Mouse (Mus musculus) CH12.LX (cell line): Measurements from ENCODE around the gene Fam102b. TPM values are rescaled to one million over a fixed set of nuclear protein-coding genes. Genes with fewer than 3 reads are reported as not detected.

Experiments
- DNase-seq: peaks from one replicate; pipeline ENCODE4 v3.0.0-alpha.2; 2013; ENCODE audit errors: extremely low read depth
- H3K27ac ChIP-seq: 2 replicates; pipeline ENCODE4 v1.5.1; 2012; ENCODE audit warnings: low read depth, mild to moderate bottlenecking, control low read depth, moderate library complexity; ENCODE audit not compliant: insufficient read depth
- H3K27me3 ChIP-seq: replicated peaks from 2 replicates; pipeline ENCODE3; 2012; ENCODE audit warnings: inconsistent platforms
- H3K36me3 ChIP-seq, 2 experiments: replicated peaks in 1 of 2; 2 replicates each; pipeline versions ENCODE3 to v1.6.1; 2012; ENCODE audit warnings: inconsistent platforms in 1 of 2, low read length in 1 of 2, mild to moderate bottlenecking in 1 of 2, mixed read lengths in 1 of 2, moderate library complexity in 1 of 2; ENCODE audit not compliant: control insufficient read depth in 1 of 2, insufficient read depth in 1 of 2
- H3K4me1 ChIP-seq, 2 experiments: 2 replicates each; pipeline ENCODE4 v1.6.1; 2012; ENCODE audit warnings: inconsistent platforms in 1 of 2, moderate library complexity in 1 of 2; ENCODE audit not compliant: insufficient read depth in 2 of 2, control insufficient read depth in 1 of 2
- H3K4me2 ChIP-seq: 2 replicates; pipeline ENCODE4 v1.6.1; 2012; ENCODE audit warnings: low read depth, mild to moderate bottlenecking, control low read depth; ENCODE audit not compliant: poor library complexity, insufficient read depth, severe bottlenecking
- H3K4me3 ChIP-seq, 3 experiments: fragments of 150-350 bp in 1 of 3; sonication (generic) in 1 of 3; replicated peaks in 1 of 3; 2 replicates each; pipeline versions ENCODE3 to v1.5.1; 2011 to 2012; ENCODE audit warnings: low read depth in 2 of 3, low read length in 2 of 3, mild to moderate bottlenecking in 2 of 3, moderate library complexity in 2 of 3, control low read depth in 1 of 3, improper control_type of control experiment in 1 of 3, inconsistent platforms in 1 of 3, mixed read lengths in 1 of 3; ENCODE audit not compliant: poor library complexity in 1 of 3
- H3K79me2 ChIP-seq: replicated peaks from 2 replicates; pipeline ENCODE4 v1.6.1; 2012; ENCODE audit warnings: mild to moderate bottlenecking, moderate library complexity; ENCODE audit not compliant: control insufficient read depth, poor library complexity, insufficient read depth, severe bottlenecking; ENCODE audit errors: extremely low read depth
- H3K9ac ChIP-seq: 2 replicates; pipeline ENCODE4 v1.6.1; 2012; ENCODE audit warnings: low read depth, mild to moderate bottlenecking, control low read depth, moderate library complexity; ENCODE audit not compliant: insufficient read depth
- H3K9me3 ChIP-seq: replicated peaks from 2 replicates; pipeline ENCODE3; 2012; ENCODE audit warnings: low read length, inconsistent platforms, mixed read lengths
- E2F4 ChIP-seq: IDR thresholded peaks from 2 replicates; pipeline ENCODE4 v1.6.1; 2011; ENCODE audit warnings: low read depth, low read length, improper control_type of control experiment; ENCODE audit not compliant: insufficient replicate concordance
- GABPA ChIP-seq: IDR thresholded peaks from 2 replicates; pipeline ENCODE4 v1.6.1; 2012; ENCODE audit warnings: low read depth, low read length, improper control_type of control experiment, inconsistent platforms; ENCODE audit not compliant: insufficient replicate concordance
- MAFK ChIP-seq: IDR thresholded peaks from 2 replicates; pipeline ENCODE4 v1.6.1; 2011; ENCODE audit warnings: low read length, improper control_type of control experiment; ENCODE audit not compliant: insufficient replicate concordance
- MAX ChIP-seq: IDR thresholded peaks from 2 replicates; pipeline ENCODE4 v1.6.1; 2011; ENCODE audit warnings: low read length, improper control_type of control experiment
- MEF2A ChIP-seq: IDR thresholded peaks from 2 replicates; pipeline ENCODE4 v1.6.1; 2014; ENCODE audit warnings: low read depth, mild to moderate bottlenecking, inconsistent platforms, low read length, improper control_type of control experiment, borderline replicate concordance
- MXI1 ChIP-seq: IDR thresholded peaks from 2 replicates; pipeline ENCODE4 v1.6.1; 2011; ENCODE audit warnings: mild to moderate bottlenecking, low read depth, low read length, improper control_type of control experiment
- MYC ChIP-seq: IDR thresholded peaks from 2 replicates; pipeline ENCODE4 v1.6.1; 2011; ENCODE audit warnings: low read depth, mild to moderate bottlenecking, improper control_type of control experiment, low read length
- POLR2A ChIP-seq: IDR thresholded peaks from 2 replicates; pipeline ENCODE4 v1.6.1; 2011; ENCODE audit warnings: low read depth, mild to moderate bottlenecking, improper control_type of control experiment, low read length
- RAD21 ChIP-seq: IDR thresholded peaks from 2 replicates; pipeline ENCODE4 v1.6.1; 2011; ENCODE audit warnings: low read depth, mild to moderate bottlenecking, low read length, improper control_type of control experiment, moderate library complexity
- RCOR1 ChIP-seq: conservative IDR thresholded peaks from 2 replicates; pipeline ENCODE4 v1.6.1; 2012; ENCODE audit warnings: low read depth, mild to moderate bottlenecking, inconsistent platforms, low read length, improper control_type of control experiment
- SMC3 ChIP-seq: IDR thresholded peaks from 2 replicates; pipeline ENCODE4 v1.6.1; 2011; ENCODE audit warnings: low read depth, low read length, improper control_type of control experiment
- TBP ChIP-seq: conservative IDR thresholded peaks from 2 replicates; pipeline ENCODE4 v1.6.1; 2011; ENCODE audit warnings: low read depth, low read length, improper control_type of control experiment
- TCF12 ChIP-seq: IDR thresholded peaks from 2 replicates; pipeline ENCODE4 v1.6.1; 2014; ENCODE audit warnings: low read depth, mild to moderate bottlenecking, inconsistent platforms, low read length, improper control_type of control experiment
- UBTF ChIP-seq: IDR thresholded peaks from 2 replicates; pipeline ENCODE4 v1.6.1; 2012; ENCODE audit warnings: low read depth, mild to moderate bottlenecking, inconsistent platforms, low read length, improper control_type of control experiment, moderate library complexity
- USF1 ChIP-seq: IDR thresholded peaks from 2 replicates; pipeline ENCODE4 v1.6.1; 2014; ENCODE audit warnings: low read depth, mild to moderate bottlenecking, inconsistent platforms, low read length, improper control_type of control experiment
- USF2 ChIP-seq: conservative IDR thresholded peaks from 2 replicates; pipeline ENCODE4 v1.6.1; 2011; ENCODE audit warnings: low read depth, low read length, improper control_type of control experiment
- ZKSCAN1 ChIP-seq: IDR thresholded peaks from 2 replicates; pipeline ENCODE4 v1.6.1; 2012; ENCODE audit warnings: low read depth, inconsistent platforms, low read length, improper control_type of control experiment, borderline replicate concordance
- dilution Hi-C: fragments of 300-500 bp; cut with MboI; formaldehyde crosslinking; loops from 2 replicates; pipeline ENCODE4 v1.14.3; 2020; ENCODE audit warnings: low sequenced_read_pairs; ENCODE audit not compliant: extremely low pct_unique_long_range_greater_than_20kb, extremely low pct_ligation_motif_present
- in situ Hi-C: fragments of 300-500 bp; cut with MboI; formaldehyde crosslinking; loops from 3 replicates; pipeline ENCODE4 v1.14.3; 2019; ENCODE audit warnings: low sequenced_read_pairs, low pct_ligation_motif_present, low pct_unique_long_range_greater_than_20kb, mixed read lengths
- polyA plus RNA-seq: library from polyadenylated mRNA; unstranded; fragments of >175 nt; gene quantifications from 2 replicates; pipeline ENCODE4 v1.2.1, GENCODE M21; 2012; ENCODE audit warnings: low read depth; ENCODE audit not compliant: insufficient read length
- total RNA-seq, 2 experiments: library from RNA; depleted of rRNA; stranded (reverse); fragments of 300-350 nt in 1 of 2; fragments of >200 nt in 1 of 2; gene quantifications; 2 replicates each; pipeline ENCODE4 v1.2.3; 2012 to 2014

The Fam102b gene
- total and polyA plus RNA-seq, 3 experiments: 2.8 to 6.2 (median 4.3) TPM

DNA sequence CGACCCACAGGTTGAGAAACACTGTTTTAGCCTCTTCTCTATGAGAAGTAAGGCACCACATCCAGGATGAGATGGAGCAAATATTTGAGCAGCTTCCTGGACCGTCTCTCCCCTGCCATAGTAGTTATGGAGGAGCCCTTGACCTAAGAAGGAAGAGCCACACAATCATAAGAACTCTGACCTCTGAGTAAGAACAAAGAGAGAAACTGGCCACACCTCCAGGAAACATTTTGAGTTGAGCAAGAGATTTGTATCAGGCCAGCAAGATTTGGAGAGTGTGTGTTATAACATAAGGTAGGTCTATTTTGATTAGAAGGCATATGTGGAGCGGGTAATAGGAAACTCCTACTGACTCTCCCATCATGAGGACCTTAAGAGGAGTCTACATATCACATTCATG, 4.2 kb upstream of the Fam102b start:
- Histone ChIP-seq H3K4me3 (no peak overlapping the region), H3K9me3 (peaks cover 5% of the 10 kb centered on the region), H3K79me2 (no peaks in the 10 kb centered on the region), H3K4me2 (no peak overlapping the region), H3K4me1 (peaks cover 0 to 8% of the 10 kb centered on the region in 2 experiments; a peak in 2 of 4 replicates), H3K27ac (no peak overlapping the region), H3K9ac (no peak overlapping the region), H3K36me3 (no peaks in the 10 kb centered on the region), H3K27me3 (no peaks in the 10 kb centered on the region)
- dilution Hi-C loops: no loop called here
- no peak for DNase-seq
- in situ Hi-C loops: no loop called here
- TF ChIP-seq MXI1 (no peak), POLR2A (no peak), E2F4 (no peak), ZKSCAN1 (no peak), TCF12 (no peak), MEF2A (no peak), USF2 (no peak), MAX (no peak), RAD21 (no peak), GABPA (no peak), TBP (no peak), RCOR1 (no peak), SMC3 (no peak), MYC (no peak), UBTF (no peak)

DNA sequence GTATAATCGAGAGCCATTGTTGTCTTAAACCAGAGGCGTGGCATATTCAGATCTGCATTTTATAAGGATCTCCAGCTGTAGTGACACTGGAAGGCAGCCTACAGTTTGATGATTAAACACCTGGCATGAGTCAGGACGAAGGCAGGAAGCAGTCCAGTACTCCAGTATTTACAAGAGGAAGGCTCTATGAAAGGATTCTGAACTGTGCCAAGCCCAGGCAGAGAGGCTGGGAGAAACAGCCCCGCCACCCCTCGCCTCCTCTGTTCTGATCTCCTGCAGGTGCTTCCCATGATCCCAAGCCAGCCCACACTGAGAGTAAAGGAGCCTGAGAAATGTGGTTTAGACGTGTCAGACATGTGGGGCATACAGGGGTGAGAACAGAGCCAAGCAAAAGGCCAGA, 3.4 kb upstream of the Fam102b start:
- Histone ChIP-seq H3K79me2 (no peaks in the 10 kb centered on the region), H3K4me2 (no peak overlapping the region), H3K27ac (no peak overlapping the region), H3K36me3 (no peaks in the 10 kb centered on the region), H3K4me1 (peaks cover 0 to 8% of the 10 kb centered on the region in 2 experiments; a peak in 2 of 4 replicates), H3K9me3 (peaks cover 5% of the 10 kb centered on the region), H3K4me3 (no peak overlapping the region), H3K9ac (no peak overlapping the region), H3K27me3 (no peaks in the 10 kb centered on the region)
- TF ChIP-seq ZKSCAN1 (no peak), MEF2A (no peak), TBP (no peak), MAFK (no peak), TCF12 (no peak), USF1 (no peak), MXI1 (no peak)
- in situ Hi-C loops: no loop called here
- no peak for DNase-seq
- dilution Hi-C loops: no loop called here
